Mouse (Mus musculus) kidney, postnatal 36 days (tissue): ENCODE data around the gene Slc6a16.

Experiments
- DNase-seq, 2 experiments: peaks; one replicate each; pipeline ENCODE4 v3.0.0; 2021 to 2022; ENCODE audit warnings: mixed read lengths in 2 of 2

Gene Slc6a16

DNA sequence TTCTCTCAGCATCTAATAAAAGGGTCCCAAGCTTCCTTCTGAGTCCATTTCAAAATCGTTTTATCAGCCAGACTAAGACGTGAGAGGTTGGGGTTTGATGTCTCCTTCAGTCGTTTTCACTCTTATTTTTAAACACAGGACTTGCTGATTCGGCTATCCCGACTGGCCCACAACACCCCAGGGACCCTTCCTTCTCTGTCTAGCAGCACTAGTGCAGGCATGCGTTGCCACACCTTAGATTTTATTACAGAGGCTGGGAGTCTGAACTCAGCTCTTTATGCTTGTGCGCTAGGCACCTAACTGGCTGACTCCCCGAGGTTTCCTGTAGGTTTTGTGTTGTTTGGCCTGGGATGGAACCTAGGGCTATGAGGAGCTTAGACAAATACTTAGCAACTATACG lies 72.6 kb downstream of the Slc6a16 start:
- DNase-seq: no peak

DNA sequence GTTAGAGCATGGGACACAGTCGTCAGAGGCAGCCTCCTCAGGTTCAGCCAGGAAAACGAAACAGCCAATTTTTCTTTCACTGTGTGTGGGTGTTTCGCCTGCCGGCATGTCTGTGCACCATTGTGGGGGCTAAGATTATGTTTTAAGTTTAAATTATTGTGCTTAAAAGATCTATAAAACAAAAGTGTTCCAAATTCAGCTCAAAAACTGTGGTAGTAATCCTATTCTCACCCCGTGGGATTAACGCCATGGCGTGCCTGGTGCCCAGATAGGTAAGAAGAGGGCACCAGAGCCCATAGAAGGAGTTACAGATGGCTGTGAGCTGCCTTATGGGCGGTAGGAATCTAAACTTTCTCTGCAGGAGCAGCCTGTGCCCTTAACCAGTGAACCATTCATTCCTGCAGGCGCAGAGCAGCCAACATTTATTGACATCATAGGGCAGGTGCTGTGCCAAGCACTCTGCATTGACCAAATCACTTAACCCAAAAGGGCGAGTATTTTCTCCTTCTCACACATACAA lies 74.4 kb downstream of the Slc6a16 start:
- DNase-seq: peak; percentile 64 to 76

- no peak for DNase-seq
Measured at GRCm38 (mm10) chr7:45316536-45316935, 75.7 kb downstream of the Slc6a16 start.

- DNase-seq: no peak
Measured at GRCm38 (mm10) chr7:45322245-45322644, 81.4 kb downstream of the Slc6a16 start.
